Mouse (Mus musculus): Measurements from ENCODE around the gene Cfap45.

Gene Cfap45

DNA sequence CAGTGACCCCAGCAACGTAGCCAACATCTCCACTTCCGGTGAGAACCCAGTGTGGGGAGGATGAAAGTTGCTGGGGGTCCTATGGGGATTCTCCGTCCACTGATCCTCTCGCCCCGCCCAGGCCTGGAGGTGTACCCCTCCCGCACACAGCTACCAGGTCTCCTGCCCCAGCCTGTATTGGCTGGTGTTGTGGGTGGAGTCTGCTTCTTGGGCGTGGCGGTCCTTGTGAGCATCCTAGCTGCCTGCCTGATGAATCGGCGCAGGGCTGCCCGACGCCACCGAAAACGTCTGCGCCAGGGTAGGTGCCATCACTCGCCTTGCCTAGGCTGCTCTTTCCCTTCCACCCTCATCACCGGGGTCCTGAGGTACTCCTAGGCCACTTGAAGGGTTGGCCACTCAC lies 24.6 kb upstream of the Cfap45 start:
- DNase-seq (ENCODE audit: low spot score), result no peak

DNA sequence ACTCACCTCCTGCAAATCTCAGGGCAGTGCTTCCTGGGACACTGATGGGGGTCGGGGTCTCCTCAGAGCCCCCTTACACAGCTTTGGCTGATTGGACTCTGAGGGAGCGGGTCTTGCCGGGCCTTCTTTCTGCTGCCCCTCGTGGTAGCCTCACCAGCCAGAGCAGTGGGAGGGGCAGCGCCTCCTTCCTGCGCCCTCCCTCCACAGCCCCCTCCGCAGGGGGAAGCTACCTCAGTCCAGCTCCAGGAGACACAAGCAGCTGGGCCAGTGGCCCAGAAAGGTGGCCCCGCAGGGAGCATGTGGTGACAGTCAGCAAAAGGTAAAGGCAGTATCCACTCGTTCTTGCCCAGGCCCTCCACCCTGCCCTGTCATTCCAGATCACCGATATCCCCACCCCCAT lies 23.2 kb upstream of the Cfap45 start:
- DNase-seq (ENCODE audit: low spot score), result no peak

DNA sequence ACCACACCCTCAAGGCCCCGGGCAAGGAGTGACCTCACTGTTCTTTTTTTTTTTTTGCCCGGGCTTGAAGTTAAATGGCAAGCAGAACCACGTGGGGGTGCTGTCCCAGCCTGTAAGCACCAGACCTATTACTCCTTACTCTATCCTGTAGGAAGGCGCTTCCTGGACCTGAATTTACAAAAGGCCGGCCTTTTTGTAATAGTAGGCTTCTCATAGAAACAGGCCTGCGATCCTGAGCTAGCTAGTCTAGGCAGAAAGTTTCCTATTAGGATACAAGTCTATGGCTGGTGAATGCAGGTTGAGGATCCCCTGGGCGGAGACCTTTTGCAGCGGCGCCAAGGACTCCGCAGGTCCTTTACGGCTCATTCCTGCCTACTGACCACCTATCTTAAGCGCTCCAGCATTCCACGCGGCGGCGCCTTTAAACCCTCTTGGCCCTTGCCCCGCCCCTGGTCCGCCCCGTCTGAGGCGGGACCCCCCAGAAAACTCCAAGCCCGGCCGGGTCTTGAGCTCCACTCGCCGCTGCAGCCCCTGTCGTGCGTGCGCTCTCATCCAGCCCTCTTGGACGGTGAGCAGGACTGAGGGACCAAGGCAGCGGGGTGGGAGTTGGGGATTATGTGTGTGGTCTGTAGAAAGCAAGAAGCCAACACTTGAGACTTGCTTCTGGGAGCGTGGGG lies 20.7 kb upstream of the Cfap45 start, which contains the start of gene Tagln2:
Tagln2 (plus strand) TSS at position 283 of the 677 bp plus-strand sequence.
- peak; percentile 84 for DNase-seq (ENCODE audit: low spot score)

DNA sequence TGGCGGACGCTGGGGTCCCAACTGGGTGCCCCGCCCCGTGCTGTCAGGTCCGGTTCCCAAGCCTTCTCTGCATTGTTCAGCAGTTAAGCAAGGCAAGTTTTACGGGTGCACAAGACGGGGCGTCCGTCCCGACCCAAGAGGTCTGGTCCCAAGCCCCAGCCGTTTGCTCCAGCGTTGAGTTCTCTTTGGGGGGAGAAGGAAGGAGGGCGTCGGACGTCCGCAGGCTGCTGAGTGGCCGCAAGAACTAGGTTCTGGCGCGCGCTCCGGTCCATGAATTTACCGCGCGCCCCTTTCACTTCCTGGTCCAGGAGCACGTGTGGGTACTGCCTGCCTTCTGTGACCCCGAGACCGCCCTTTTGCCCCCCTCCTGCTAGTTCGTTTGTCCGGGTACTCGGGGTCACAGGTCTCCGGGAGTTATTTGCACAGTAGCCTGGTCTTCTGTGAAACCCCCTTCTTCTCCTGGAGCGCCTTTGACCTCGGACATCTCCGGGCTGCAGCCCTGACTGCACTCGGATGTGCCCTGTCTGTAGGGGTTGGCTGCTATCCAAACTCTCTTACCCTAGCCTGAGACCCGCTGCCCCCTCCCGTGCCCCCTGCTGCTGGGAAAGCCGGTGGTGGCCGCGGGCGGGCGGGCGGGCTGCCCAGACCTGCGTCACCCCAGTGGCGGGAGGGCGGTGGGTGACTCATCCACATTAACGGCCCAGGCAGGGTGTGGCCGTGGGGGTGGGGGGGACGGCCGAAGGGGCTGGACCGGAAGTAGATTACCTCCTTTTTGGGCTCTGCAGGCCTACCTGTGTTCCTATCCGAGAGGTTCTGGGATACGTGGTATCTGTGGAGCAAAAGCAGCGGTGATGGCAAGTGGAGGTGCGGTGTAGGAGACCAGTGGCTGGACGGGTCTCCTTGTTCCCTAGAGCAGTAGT lies 19.9 kb upstream of the Cfap45 start:
- peak; percentile 48 for DNase-seq (ENCODE audit: low spot score)

DNA sequence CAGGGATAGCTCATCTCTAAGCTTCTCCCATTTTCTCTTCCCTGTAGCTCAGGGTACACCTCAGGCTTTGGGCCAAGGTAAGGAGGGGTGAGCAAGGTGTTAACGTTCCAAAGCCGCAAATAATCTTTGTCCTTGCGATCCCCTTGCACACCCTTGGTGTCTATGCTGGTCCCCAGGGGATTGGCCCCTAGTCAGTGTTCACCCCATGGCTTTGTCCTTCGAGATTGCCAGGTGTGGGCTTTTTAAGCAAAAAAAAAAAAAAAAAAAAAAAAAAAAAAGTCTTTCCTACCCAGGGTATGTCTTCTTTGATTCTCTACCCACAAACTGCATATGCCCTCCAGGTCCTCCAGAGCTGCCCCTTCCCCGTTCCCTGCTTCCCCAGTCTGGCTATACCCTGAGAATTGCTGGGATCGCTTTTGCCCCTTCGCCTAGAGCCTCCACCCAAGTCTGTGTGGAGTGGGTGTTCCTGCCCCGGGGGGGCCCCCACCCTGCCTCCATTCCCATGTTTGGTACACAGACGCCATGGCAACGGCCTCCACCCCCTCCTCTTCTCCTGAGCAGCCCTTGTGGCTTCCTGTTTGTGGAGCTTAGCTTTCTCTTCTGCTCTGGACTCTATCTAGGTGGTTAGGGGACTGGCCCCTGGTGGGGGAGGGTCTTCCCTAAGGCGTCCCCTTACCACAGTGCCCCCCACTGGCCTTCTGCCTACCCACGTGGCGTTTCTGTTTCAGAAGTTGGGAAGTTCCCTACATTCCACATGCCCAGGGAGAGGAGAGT lies 19.0 kb upstream of the Cfap45 start:
- peak; percentile 45 for DNase-seq (ENCODE audit: low spot score)

DNA sequence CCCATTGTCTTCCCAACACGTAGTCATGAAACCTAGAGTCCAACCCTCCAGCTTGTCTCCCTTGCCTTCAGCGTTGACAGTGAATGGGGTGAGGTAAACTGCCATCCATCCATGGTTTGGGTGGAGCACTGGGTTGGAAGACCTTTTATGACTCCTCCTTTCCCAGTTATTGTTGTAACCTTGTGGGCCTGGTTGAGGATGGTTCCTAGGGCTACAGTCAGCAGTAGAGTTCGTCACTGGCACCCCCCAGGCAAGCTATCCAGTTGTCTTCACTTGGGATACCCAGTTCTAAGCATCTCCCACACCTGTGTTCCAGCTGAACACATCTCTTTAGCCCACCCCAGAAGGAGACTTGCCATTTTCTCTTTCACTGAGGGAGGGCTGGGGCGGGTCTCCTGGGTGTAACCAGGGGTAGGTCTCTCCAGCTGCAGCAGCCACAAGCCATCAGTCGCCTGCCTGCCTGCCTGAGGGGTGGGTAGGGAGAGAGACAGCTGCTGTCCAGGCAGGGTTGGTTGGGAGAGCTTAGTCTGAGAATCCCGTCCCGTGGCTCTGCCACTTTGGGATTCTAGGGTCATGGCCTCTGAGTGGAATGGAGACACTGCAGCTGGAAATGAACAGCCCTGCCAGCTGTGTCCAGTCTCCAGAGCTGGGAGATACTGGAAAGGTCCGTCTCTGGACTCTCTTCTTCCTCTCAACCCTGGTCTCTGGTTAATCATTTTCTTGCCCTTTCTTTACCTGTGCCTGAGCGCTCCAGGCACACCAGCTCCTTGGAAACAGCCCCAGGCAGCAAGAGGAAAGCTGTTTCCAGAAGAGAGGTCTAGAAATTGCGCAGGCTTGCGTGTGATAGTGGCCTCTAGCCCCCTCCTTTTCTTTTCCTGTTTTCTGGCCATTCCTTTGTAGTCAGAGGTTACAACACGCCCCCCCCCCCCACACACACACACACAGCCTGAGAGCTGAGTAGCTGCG lies 18.2 kb upstream of the Cfap45 start:
- DNase-seq (ENCODE audit: low spot score), result peak; percentile 45

DNA sequence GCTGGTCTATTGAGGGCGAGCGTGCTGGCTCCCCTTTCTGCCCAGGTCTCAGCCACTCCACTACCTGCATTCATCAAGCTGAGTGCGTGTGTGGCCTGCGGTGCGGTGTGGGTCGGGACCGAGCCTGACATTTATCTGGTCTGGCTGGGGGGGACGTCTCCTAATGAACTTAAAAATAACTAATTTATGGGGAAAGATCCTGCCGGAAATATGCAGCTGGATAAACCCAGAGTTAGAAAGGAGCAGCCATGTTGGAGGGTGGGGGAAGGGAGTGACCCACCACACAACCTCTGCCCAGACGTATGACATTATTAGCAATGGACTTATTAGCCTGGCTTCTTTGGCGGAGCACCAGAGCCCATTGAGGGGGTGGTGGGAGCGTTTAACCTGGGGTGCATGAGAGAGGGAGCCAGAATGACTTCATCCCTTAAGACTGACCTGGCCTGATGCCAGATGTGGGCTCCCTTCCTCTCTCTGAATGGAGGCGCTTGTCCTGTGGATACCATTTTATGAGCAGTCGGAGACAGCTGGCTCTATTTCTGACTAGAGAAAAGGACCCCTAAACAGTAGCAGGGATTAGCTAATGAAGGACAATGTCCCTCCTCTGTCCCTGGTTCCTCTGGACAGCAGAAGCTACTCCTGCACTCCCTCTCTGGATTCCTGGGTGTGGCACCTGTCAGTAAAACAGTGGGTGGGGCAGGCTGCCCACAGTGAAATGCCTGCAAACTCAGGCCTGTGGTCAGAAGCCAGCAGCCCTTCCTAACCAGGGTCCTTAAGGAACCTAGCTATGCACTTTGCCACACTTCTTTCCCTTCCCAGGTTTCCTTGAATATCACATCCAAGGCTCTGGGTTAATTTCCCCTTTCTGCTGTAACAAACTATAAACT lies 17.2 kb upstream of the Cfap45 start:
- no peak for DNase-seq (ENCODE audit: low spot score)

DNA sequence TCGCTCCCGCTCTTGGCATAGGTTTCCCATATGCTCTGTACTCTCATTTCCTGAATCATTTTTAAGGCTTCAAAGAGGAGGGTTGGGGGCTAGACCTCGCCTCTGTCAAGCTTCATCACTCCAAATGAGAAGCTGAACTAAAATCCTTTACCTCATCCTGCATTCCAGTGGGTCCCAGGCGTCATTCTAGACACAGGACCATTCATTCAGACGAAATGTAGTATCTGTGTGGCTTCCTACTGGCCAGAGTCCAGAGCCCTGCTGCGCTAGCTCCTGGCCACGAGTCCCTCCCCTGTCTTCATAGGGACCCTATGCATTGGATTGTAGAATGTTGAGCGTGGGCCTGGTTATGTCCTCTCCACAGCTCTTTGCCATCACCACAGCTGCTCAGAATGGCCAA lies 15.8 kb upstream of the Cfap45 start:
- no peak for DNase-seq (ENCODE audit: low spot score)

DNA sequence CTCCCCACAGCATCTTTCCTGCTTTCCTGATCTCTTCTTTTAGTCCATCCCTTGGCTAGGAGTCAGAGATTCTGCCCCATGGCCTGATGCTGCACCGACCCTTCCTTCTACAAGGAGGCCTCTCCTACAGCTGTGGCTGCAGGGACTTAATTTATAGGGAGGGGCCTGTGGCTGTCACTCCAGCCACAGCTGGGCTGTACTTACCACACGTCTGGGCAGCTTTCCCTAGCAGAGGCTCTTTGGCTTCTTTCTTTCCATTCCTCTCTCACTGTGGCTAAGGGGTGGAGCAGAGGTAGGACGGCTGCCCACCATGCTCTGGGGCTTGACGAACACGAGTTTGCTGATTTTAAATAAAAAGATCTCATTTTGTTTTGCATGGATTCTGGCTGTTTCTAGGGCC lies 13.6 kb upstream of the Cfap45 start:
- DNase-seq (ENCODE audit: low spot score), result no peak

DNA sequence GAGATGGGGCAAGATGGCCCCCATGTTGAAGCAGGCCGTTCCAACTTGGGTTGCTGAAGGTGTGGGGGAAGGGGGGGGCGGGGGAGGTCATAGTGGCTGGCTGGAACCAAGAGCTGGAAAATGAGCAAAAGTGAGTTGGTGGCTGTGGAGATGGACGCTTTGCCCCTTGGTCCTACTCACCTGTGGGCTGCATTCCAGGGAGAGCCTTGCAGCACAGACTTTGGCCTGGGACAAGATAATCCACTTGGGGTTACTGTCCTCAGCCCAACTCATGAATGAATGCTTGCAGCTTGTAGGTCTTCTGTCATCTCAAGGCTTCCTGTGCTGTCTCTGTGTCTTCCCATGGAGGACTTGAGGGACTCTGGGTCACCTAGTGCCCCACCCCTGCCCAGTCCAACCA lies 12.9 kb upstream of the Cfap45 start:
- no peak for DNase-seq (ENCODE audit: low spot score)

DNA sequence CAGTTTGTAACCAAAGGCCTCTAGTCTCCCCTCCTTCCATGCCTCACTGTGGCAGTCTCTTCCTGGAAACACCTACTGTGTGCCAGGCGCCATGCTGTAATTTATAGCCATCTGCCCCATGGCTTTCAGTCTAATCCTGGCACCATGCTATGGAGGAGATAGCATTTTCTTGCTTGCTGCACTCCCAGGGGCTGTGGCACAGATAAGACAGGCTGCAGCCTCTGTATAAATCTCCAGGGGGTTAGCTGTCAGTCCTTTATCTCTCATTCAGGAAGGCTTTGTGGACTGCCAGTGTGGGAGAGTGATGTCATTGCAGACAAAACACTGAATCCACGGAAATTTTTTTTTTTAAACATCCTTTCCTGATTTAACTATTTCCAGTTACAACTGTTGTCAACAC lies 12.4 kb upstream of the Cfap45 start:
- no peak for DNase-seq (ENCODE audit: low spot score)

DNA sequence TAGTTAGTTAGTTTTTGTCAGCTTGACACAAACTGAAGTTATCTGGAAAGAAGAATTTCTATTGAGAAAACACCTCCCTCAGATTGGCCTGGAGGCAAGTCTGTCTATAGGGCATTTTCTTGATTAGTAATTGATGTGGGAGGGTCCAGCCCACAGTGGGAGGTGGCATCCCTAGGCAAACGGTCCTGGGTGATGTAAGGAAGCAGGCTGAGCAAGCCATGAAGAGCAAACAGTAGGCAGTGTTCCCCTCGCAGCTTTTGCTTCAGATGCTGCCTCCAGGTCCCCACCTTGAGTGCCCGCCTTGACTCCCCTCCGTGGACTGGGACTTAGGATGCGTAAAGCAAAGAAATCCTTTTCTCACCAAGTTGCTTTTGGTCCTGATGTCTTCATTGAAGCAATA lies 11.4 kb upstream of the Cfap45 start:
- DNase-seq (ENCODE audit: low spot score), result no peak

DNA sequence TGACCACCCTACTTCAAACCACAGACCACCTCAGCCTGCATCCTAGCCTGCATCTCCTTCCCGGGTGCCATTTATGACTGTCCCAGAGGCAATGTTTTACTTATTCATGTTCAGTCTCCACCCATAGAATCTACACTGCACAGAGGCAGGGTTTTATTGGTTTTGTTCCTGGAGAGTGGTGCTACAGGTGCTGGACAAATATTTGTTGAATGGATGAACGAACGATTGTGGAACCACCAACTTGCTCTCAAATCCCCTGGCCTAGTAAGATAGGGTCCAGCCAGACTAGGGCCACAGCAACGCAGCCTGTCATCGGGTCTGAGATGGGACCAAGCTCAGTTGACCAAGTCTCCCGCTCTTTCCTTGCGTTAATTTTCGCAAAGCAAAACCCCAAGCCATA lies 10.6 kb upstream of the Cfap45 start:
- no peak for DNase-seq (ENCODE audit: low spot score)

DNA sequence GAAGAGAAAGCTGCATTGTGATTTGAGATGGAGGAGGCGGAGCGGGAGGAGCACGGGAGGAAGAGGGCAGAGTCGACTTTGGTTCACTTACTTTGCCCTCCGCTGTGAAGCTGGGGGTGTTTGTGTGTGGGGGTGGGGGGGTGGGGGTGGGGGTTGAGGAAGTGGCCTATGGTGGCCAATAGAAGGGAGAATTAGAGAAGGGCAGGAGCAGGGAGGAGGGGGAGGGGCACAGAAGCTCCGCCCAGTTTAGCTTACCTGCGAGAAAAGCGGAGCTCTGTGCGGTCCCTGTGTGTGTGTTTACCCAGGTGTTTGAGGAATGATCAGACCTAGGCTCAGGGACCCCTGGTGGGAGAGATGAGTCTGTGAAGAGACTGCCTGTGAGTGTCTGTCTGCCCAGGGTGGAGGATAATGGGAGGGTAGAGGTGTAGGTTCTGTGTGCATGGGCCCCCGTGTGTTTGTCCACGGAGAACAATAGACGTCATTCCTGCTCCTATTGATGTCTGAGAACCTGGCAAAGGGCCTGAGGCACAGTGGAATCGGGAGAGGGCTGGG lies 10.1 kb upstream of the Cfap45 start:
- no peak for DNase-seq (ENCODE audit: low spot score)

DNA sequence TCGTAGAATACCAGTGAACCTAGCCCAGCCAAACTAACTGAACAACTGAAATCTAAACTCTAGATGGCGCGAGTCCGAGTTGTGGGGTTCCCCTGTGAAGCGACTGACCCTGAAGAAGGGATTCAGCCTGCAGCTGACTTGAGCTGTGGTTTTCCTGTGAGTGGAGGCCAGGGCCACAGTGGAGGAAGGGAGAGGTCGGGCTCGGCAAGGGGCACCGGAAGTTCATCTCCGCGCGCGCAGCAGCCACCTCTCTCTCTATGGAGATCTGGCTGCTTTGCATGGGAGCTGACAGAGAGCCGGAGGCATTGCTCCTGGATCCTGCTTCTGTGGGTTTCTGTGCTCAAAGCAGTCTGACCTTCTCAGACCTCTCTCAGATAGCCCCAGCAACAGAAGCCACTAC lies 7.6 kb upstream of the Cfap45 start:
- peak; percentile 49 for DNase-seq (ENCODE audit: low spot score)

DNA sequence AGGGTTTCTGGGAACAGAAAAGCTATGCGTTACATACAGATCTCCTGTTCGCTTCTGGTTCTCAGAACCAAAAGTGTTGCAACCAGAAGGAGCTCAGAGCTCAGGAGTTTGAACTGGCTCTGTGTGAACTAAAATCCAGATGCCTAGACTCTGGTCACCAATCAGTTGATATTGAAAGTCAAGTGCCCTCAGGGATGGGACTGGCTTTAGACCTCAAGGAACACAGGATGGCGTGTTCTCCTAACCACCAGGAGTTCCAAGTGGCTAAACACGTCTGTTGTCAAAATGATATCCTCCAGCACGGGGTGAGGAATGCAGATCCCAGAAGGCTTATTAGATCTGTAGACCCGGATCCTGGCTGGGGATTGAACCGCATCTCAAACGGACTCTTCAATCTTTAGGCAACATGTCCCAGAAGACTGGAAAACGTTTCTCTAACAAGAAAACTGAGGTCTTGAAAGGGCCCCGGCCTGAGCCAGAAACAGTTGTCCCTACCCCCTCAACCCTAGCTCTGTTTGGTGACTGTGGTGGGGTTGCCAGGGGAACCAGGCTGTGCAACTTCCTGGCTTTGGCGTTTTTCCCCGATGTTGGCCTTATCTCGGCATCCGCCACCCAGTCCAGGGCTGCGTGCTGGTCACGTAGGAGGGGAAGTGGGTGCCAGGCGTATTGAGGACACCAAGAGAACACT lies 6.9 kb upstream of the Cfap45 start:
- DNase-seq (ENCODE audit: low spot score), result peak; percentile 38

DNA sequence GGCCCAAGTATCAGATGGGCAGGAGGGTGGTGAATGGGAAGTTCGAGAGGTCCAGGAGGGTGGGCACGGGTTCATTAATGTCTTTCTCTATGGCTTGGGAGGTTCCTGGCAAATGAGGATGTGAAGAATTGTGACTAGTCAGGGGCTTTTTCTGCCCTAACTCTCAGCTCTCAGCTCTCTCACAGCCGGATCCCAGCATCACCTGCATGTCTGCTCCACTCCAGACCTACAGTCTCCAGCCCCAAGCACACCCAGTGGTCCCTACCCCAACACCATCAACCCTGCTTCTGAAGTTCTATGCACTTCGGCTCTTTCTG lies 6.4 kb upstream of the Cfap45 start:
- no peak for DNase-seq (ENCODE audit: low spot score)

DNA sequence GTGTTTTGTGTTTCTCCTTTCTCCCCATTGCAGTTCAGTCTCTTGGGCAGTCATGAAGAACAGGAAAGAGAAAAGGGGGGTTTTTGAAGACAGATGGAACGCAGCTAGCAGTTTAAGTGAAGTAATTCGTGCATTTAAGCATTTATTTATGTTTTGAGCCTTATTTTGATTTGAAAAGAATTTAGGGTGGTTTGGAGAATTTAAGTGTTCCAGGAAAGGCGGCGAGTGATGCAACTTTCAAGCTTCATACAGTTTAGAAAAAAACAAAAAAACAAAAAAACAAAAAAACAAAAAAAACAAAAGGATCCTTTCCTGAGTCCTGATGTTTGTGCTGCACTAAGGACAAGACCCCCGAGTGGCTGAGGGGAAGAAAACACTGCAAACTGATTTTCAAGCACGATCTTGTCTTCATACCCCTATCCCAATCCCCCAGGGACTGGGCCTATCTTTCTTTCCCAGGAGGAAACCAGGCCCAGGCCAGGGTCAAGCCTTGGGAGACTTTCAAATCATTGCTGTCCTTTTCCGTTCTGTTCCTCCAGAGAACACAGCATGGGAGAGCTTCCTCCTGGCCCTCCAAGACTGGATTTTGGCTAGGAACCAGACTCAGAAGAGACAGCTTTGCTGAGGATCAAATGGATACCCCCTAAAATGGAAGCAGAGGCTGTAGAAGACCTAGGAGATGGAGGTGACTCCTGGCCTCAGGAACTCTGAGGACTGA lies 5.9 kb upstream of the Cfap45 start:
- DNase-seq (ENCODE audit: low spot score), result no peak

DNA sequence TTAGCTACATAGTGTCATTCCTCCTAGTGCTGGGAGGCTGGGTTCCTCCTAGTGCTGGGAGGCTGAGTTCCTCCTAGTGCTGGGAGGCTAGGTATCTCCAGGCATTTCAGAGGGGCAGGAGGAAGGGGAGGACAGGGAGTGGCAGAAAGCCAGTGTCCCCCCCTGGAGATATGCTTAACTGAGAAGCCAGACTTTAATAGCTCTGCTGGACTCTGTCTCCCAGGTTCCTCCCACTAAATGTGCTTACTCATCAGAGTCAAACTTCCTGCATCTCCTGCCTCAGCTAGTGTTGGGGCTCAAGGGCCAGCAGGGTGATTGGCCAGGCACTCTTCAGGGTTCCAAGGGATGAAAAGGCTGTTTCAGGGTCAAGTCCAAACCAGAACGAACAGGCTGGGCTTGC lies 5.2 kb upstream of the Cfap45 start:
- DNase-seq (ENCODE audit: low spot score), result no peak

Data from embryo, embryonic 10 days (tissue).